Comparison of ENCODE assay signal across 17 mouse cellular contexts in the genomic region with DNA sequence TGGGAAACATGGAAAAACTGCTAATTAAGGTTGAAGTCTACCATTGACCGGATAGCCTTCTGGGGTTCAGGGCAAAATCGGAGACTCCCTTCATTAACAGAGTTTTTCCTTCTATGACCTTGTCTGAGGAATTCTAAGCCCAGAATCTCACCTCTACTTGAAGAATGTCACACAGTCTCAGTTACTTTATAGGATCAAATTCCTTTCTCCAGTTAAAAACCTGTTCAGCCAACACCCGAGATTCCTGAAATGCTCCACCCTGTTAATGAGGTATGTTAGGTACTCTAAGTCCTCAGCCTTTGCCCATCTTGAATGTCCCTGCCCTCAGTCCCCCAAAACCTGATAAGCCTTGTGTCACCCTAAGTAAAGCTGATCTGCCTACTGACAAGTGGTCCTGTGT. TPM values are rescaled to one million over a fixed set of nuclear protein-coding genes. Genes with fewer than 3 reads are reported as not detected.
DNase-seq lines count a peak whose midpoint lies in the region; ATAC-seq lines count a peak whose summit lies in the region.
"Had no signal": no experiment of that assay in that cellular context is flagged by ENCODE, and none has a peak within 500 bp of the region (broad histone marks: within the 10 kb centered on the region; RNA-seq: fewer than 3 reads in every experiment).

No protein-coding gene starts in this region.

- no peak for DNase-seq in forebrain, embryonic 10.5 days (ENCODE audit: extremely low spot score, low spot score)
- DNase-seq in forebrain, embryonic 11.5 days (ENCODE audit: low spot score), result no peak
- DNase-seq in embryonic facial prominence, embryonic 10.5 days (ENCODE audit: low spot score), result no peak
- no peak for DNase-seq in midbrain, embryonic 14.5 days
- DNase-seq in layer of hippocampus, adult 9-10 months (ENCODE audit: low spot score), result no peak
- DNase-seq in left cerebral cortex, postnatal 25 days (ENCODE audit: low spot score in 2 of 2), result no peak
- no peak for DNase-seq in adrenal gland, postnatal 14 days
- DNase-seq: cerebellum, adult 11-12 months; gastrocnemius, postnatal 10 days; lung, embryonic 14.5 days; thymus, adult 2 months had no signal

- WGBS in forebrain, embryonic 10.5 days, result 86% methylated on average over 3 of the region's 3 CpGs
- 94% methylated on average over 3 of the region's 3 CpGs for WGBS in forebrain, embryonic 11.5 days
- WGBS in embryonic facial prominence, embryonic 10.5 days, result 79% methylated on average over 3 of the region's 3 CpGs
- WGBS in hindbrain, embryonic 12.5 days, result 94% methylated on average over 3 of the region's 3 CpGs
- 95% methylated on average over 3 of the region's 3 CpGs for WGBS in midbrain, embryonic 14.5 days

- H3K4me1 ChIP-seq in forebrain, embryonic 10.5 days, result peaks cover 70% of the 10 kb centered on the region
- peaks cover 26% of the 10 kb centered on the region for H3K4me1 ChIP-seq in forebrain, embryonic 11.5 days (replicated peaks; ENCODE audit: control insufficient read depth, insufficient read depth, low read length)
- peaks cover 60% of the 10 kb centered on the region for H3K4me1 ChIP-seq in embryonic facial prominence, embryonic 10.5 days
- peaks cover 38% of the 10 kb centered on the region for H3K4me1 ChIP-seq in hindbrain, embryonic 12.5 days
- peaks cover 37% of the 10 kb centered on the region for H3K4me1 ChIP-seq in midbrain, embryonic 14.5 days (ENCODE audit: control insufficient read depth, insufficient read depth, low read length)

- H3K4me3 ChIP-seq in forebrain, embryonic 10.5 days, result no peak overlapping the region
- no peak overlapping the region for H3K4me3 ChIP-seq in forebrain, embryonic 11.5 days (ENCODE audit: low read depth, low read length)
- H3K4me3 ChIP-seq in embryonic facial prominence, embryonic 10.5 days, result no peak overlapping the region
- no peak overlapping the region for H3K4me3 ChIP-seq in hindbrain, embryonic 12.5 days
- no peak overlapping the region for H3K4me3 ChIP-seq in midbrain, embryonic 14.5 days (replicated peaks; ENCODE audit: low read depth, low read length)
- H3K4me3 ChIP-seq: embryonic facial prominence, embryonic 15.5 days; kidney, embryonic 15.5 days; myocyte had no signal

- no peak overlapping the region for H3K4me2 ChIP-seq in forebrain, embryonic 11.5 days (ENCODE audit: low read depth, low read length, severe bottlenecking)
- no peak overlapping the region for H3K4me2 ChIP-seq in hindbrain, embryonic 12.5 days (replicated peaks)
- H3K4me2 ChIP-seq in midbrain, embryonic 14.5 days (ENCODE audit: low read length), result no peak overlapping the region
- H3K4me2 ChIP-seq: embryonic facial prominence, embryonic 15.5 days; kidney, embryonic 15.5 days; lung, embryonic 14.5 days had no signal

- no peak for ATAC-seq in forebrain, embryonic 11.5 days (replicated peaks; ENCODE audit: low FRiP score)
- no peak for ATAC-seq in hindbrain, embryonic 12.5 days (ENCODE audit: low FRiP score)
- ATAC-seq in midbrain, embryonic 14.5 days (ENCODE audit: low FRiP score, low TSS enrichment), result no peak
- ATAC-seq: Patski had no signal

- H3K9me3 ChIP-seq in forebrain, embryonic 10.5 days, result no peaks in the 10 kb centered on the region
- H3K9me3 ChIP-seq in forebrain, embryonic 11.5 days (ENCODE audit: control insufficient read depth, low read length), result no peaks in the 10 kb centered on the region
- H3K9me3 ChIP-seq in embryonic facial prominence, embryonic 10.5 days, result no peaks in the 10 kb centered on the region
- H3K9me3 ChIP-seq in hindbrain, embryonic 12.5 days (replicated peaks), result no peaks in the 10 kb centered on the region
- no peaks in the 10 kb centered on the region for H3K9me3 ChIP-seq in midbrain, embryonic 14.5 days (ENCODE audit: control insufficient read depth, low read length)
- H3K9me3 ChIP-seq: embryonic facial prominence, embryonic 15.5 days; kidney, embryonic 15.5 days had no signal

- no peaks in the 10 kb centered on the region for H3K27me3 ChIP-seq in forebrain, embryonic 10.5 days (ENCODE audit: poor library complexity, severe bottlenecking)
- H3K27me3 ChIP-seq in forebrain, embryonic 11.5 days (ENCODE audit: control insufficient read depth, insufficient read depth, low read length), result no peaks in the 10 kb centered on the region
- no peaks in the 10 kb centered on the region for H3K27me3 ChIP-seq in embryonic facial prominence, embryonic 10.5 days (replicated peaks; ENCODE audit: low read depth, poor library complexity, severe bottlenecking)
- H3K27me3 ChIP-seq in hindbrain, embryonic 12.5 days, result no peaks in the 10 kb centered on the region
- H3K27me3 ChIP-seq in midbrain, embryonic 14.5 days (ENCODE audit: control insufficient read depth, insufficient read depth, low read length), result no peaks in the 10 kb centered on the region
- H3K27me3 ChIP-seq: CH12.LX; embryonic facial prominence, embryonic 15.5 days; kidney, embryonic 15.5 days had no signal

- H3K27ac ChIP-seq in forebrain, embryonic 10.5 days, result peak overlapping the region; percentile 98
- H3K27ac ChIP-seq in forebrain, embryonic 11.5 days (ENCODE audit: low read depth, low read length), result no peak overlapping the region
- peak overlapping the region; percentile 96 for H3K27ac ChIP-seq in embryonic facial prominence, embryonic 10.5 days (replicated peaks)
- peak overlapping the region; percentile 70; the same call in 1 of the 2 replicates for H3K27ac ChIP-seq in hindbrain, embryonic 12.5 days
- peak overlapping the region; percentile 55 for H3K27ac ChIP-seq in midbrain, embryonic 14.5 days (replicated peaks; ENCODE audit: low read depth, low read length)
- H3K27ac ChIP-seq: embryonic facial prominence, embryonic 15.5 days; kidney, embryonic 15.5 days had no signal

- intact Hi-C loops in left cerebral cortex, postnatal 25 days (cut with DNase I), result no loop called here

- H3K9ac ChIP-seq in forebrain, embryonic 11.5 days (ENCODE audit: low read length), result no peak overlapping the region
- H3K9ac ChIP-seq in hindbrain, embryonic 12.5 days, result no peak overlapping the region
- H3K9ac ChIP-seq in midbrain, embryonic 14.5 days (replicated peaks; ENCODE audit: low read length), result no peak overlapping the region
- H3K9ac ChIP-seq: embryonic facial prominence, embryonic 15.5 days; kidney, embryonic 15.5 days; lung, embryonic 14.5 days had no signal

- no peaks in the 10 kb centered on the region for H3K36me3 ChIP-seq in forebrain, embryonic 10.5 days (replicated peaks)
- H3K36me3 ChIP-seq in forebrain, embryonic 11.5 days (ENCODE audit: control insufficient read depth, insufficient read depth, low read length), result no peaks in the 10 kb centered on the region
- H3K36me3 ChIP-seq in embryonic facial prominence, embryonic 10.5 days (replicated peaks), result no peaks in the 10 kb centered on the region
- H3K36me3 ChIP-seq in hindbrain, embryonic 12.5 days, result no peaks in the 10 kb centered on the region
- no peaks in the 10 kb centered on the region for H3K36me3 ChIP-seq in midbrain, embryonic 14.5 days (ENCODE audit: control insufficient read depth, insufficient read depth, low read length)
- H3K36me3 ChIP-seq: embryonic facial prominence, embryonic 15.5 days; kidney, embryonic 15.5 days had no signal

RNA-seq across cellular contexts. Expression of gene Gng2, which starts 11.0 kb away (rescaled TPM):
- polyA plus RNA-seq in forebrain, embryonic 10.5 days (2016; fragmentation: Nextera tagmentation; extraction: Ambion mirVana), result 81.0 and 86.1 TPM in 2 replicates
- 138 and 142 TPM in 2 replicates for polyA plus RNA-seq in forebrain, embryonic 11.5 days (2014; fragmentation: Nextera tagmentation; extraction: Ambion mirVana)
- polyA plus RNA-seq in embryonic facial prominence, embryonic 10.5 days (2016; fragmentation: Nextera tagmentation; extraction: Ambion mirVana), result 82.8 and 82.9 TPM in 2 replicates
- 203 and 213 TPM in 2 replicates for polyA plus RNA-seq in hindbrain, embryonic 12.5 days (2016; fragmentation: Nextera tagmentation; extraction: Ambion mirVana)
- polyA plus RNA-seq in midbrain, embryonic 14.5 days (2014; fragmentation: Nextera tagmentation; extraction: Ambion mirVana), result 422 and 423 TPM in 2 replicates
- 100 to 1,000 TPM; 224 to 237 TPM for total RNA-seq in left cerebral cortex, postnatal 25 days (2021)
- 32.7 and 44.4 TPM in 2 replicates for total RNA-seq in adrenal gland, postnatal 14 days (2021)
